Mouse (Mus musculus) ES-E14 (cell line): ENCODE measurements around the gene Olfr424. TPM values are rescaled to one million over a fixed set of nuclear protein-coding genes. Genes with fewer than 3 reads are reported as not detected.

ENCODE experiments used
- DNase-seq: peaks from one replicate; pipeline ENCODE4 v3.0.0-alpha.2; 2013; ENCODE audit warnings: low read depth, low spot score
- H3K27ac ChIP-seq: 2 replicates; pipeline ENCODE4 v1.5.1; 2012; ENCODE audit warnings: low read depth, mild to moderate bottlenecking, low read length, moderate library complexity, mixed read lengths; ENCODE audit not compliant: poor library complexity, insufficient read depth, severe bottlenecking
- H3K36me3 ChIP-seq: 2 replicates; pipeline ENCODE4 v1.6.1; 2012; ENCODE audit warnings: mild to moderate bottlenecking, low read length, moderate library complexity, mixed read lengths; ENCODE audit not compliant: control insufficient read depth, poor library complexity, insufficient read depth, severe bottlenecking
- H3K4me1 ChIP-seq, 2 experiments: fragments of 150-350 bp in 1 of 2; sonication (generic) in 1 of 2; 2 replicates each; pipeline ENCODE4 v1.6.1; 2012; ENCODE audit warnings: low read length in 2 of 2, mild to moderate bottlenecking in 1 of 2, mixed read lengths in 1 of 2; ENCODE audit not compliant: control insufficient read depth in 2 of 2, insufficient read depth in 2 of 2, poor library complexity in 1 of 2
- H3K4me3 ChIP-seq, 2 experiments: fragments of 150-350 bp in 1 of 2; sonication (generic) in 1 of 2; 2 replicates each; pipeline ENCODE4 v1.5.1; 2012; ENCODE audit warnings: low read length in 2 of 2, low read depth in 1 of 2, mild to moderate bottlenecking in 1 of 2, mixed read lengths in 1 of 2; ENCODE audit not compliant: insufficient read depth in 1 of 2, poor library complexity in 1 of 2, severe bottlenecking in 1 of 2
- H3K9ac ChIP-seq: 2 replicates; pipeline ENCODE4 v1.6.1; 2012; ENCODE audit warnings: low read depth, mild to moderate bottlenecking, low read length, mixed read lengths; ENCODE audit not compliant: poor library complexity, insufficient read depth, severe bottlenecking
- H3K9me3 ChIP-seq: fragments of 150-350 bp; sonication (generic); 2 replicates; pipeline ENCODE4 v1.6.1; 2012; ENCODE audit warnings: low read depth, mild to moderate bottlenecking, low read length; ENCODE audit not compliant: control insufficient read depth, insufficient read depth
- CHD2 ChIP-seq: IDR thresholded peaks from 2 replicates; pipeline ENCODE4 v1.6.1; 2014; ENCODE audit warnings: mild to moderate bottlenecking, low read depth, low read length, inconsistent platforms
- HCFC1 ChIP-seq: IDR thresholded peaks from 2 replicates; pipeline ENCODE4 v1.6.1; 2012; ENCODE audit warnings: low read length, inconsistent platforms, borderline replicate concordance; ENCODE audit not compliant: insufficient read depth
- MAFK ChIP-seq: IDR thresholded peaks from 2 replicates; pipeline ENCODE4 v1.6.1; 2014; ENCODE audit warnings: mild to moderate bottlenecking, low read depth, low read length, inconsistent platforms; ENCODE audit not compliant: insufficient read depth
- ZC3H11A ChIP-seq: IDR thresholded peaks from 2 replicates; pipeline ENCODE4 v1.6.1; 2012; ENCODE audit warnings: low read depth, mild to moderate bottlenecking, inconsistent platforms, low read length, borderline replicate concordance
- ZNF384 ChIP-seq: IDR thresholded peaks from 2 replicates; pipeline ENCODE4 v1.6.1; 2012; ENCODE audit warnings: low read depth, low read length, inconsistent platforms
- in situ Hi-C, 2 experiments: fragments of 600-800 bp; cut with MboI; formaldehyde crosslinking; loops; one replicate each; pipeline ENCODE4 v1.15.1; 2025; ENCODE audit warnings: low sequenced_read_pairs in 2 of 2, inconsistent platforms in 1 of 2; ENCODE audit not compliant: unreplicated experiment in 2 of 2
- total RNA-seq: library from RNA; depleted of rRNA; stranded (reverse); fragments of 300-350 nt; gene quantifications from 2 replicates; pipeline ENCODE4 v1.2.3, GENCODE M21; 2012; rRNA removed

The Olfr424 gene
- total RNA-seq: not detected in 2 replicates

DNA sequence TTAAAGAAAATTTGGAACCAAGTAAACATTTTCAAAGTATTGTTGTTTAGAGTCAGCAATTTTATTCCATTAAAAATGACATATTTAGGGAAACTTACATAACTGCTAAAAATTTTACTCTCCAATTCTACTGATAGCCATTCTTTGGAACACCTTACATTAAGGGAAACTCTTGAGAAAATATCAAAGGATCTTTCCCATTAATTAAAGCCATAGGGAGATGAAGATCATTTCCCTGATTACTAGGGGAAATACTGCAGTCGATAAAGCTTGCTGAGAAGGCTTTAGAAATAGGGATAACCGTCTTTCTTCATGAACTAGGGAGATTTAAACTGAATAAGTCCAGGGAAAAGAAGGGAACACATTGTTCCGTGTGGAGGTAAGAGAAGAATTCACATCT lies at the start of gene Olfr424:
TSS of gene Olfr424 (plus strand) at position 301 of the 400 bp plus-strand sequence.
- H3K9me3 ChIP-seq: no peaks in the 10 kb centered on the region
- in situ Hi-C loops: no loop called here
- H3K27ac ChIP-seq: no peak within 1 kb of the TSS
- no peak within 1 kb of the TSS for H3K4me3 ChIP-seq
- no peaks in the 10 kb centered on the region for H3K36me3 ChIP-seq
- no peaks in the 10 kb centered on the region for H3K4me1 ChIP-seq
- TF ChIP-seq CHD2 (no peak), HCFC1 (no peak), ZC3H11A (no peak), MAFK (no peak), ZNF384 (no peak)
- no peak within 1 kb of the TSS for H3K9ac ChIP-seq
- DNase-seq: no peak

- H3K9me3 ChIP-seq: no peaks in the 10 kb centered on the region
- in situ Hi-C loops: no loop called here
Observed at GRCm38 (mm10) chr1:174084031-174084430, 47.3 kb upstream of the Olfr424 start, which contains the start of gene Olfr429. TSS of gene Olfr429 (plus strand) at chr1:174084331.

GRCm38 (mm10) chr1:174096591-174096990 lies 34.7 kb upstream of the Olfr424 start, which contains the start of gene Olfr427:
TSS of gene Olfr427 (plus strand) at chr1:174096891.
- H3K27ac ChIP-seq: no peak within 1 kb of the TSS
- in situ Hi-C loops: no loop called here
- H3K9ac ChIP-seq: no peak within 1 kb of the TSS
- no peaks in the 10 kb centered on the region for H3K4me1 ChIP-seq
- DNase-seq: no peak
- H3K36me3 ChIP-seq: no peaks in the 10 kb centered on the region
- no peak within 1 kb of the TSS for H3K4me3 ChIP-seq
- no peak for TF ChIP-seq HCFC1
- TF ChIP-seq ZNF384: no peak
- no peak for TF ChIP-seq MAFK
- TF ChIP-seq ZC3H11A: no peak
- no peak for TF ChIP-seq CHD2
- peaks cover 3% of the 10 kb centered on the region; the same call in 1 of the 2 replicates for H3K9me3 ChIP-seq

More at GRCm38 (mm10) chr1:174084031-174084430, 47.3 kb upstream of the Olfr424 start, which contains the start of gene Olfr429:
- Histone ChIP-seq H3K27ac (no peak within 1 kb of the TSS), H3K4me1 (no peaks in the 10 kb centered on the region), H3K36me3 (no peaks in the 10 kb centered on the region), H3K4me3 (no peak within 1 kb of the TSS), H3K9ac (no peak within 1 kb of the TSS)
- TF ChIP-seq ZNF384 (no peak), CHD2 (no peak), ZC3H11A (no peak), HCFC1 (no peak), MAFK (no peak)
- DNase-seq: no peak

DNA sequence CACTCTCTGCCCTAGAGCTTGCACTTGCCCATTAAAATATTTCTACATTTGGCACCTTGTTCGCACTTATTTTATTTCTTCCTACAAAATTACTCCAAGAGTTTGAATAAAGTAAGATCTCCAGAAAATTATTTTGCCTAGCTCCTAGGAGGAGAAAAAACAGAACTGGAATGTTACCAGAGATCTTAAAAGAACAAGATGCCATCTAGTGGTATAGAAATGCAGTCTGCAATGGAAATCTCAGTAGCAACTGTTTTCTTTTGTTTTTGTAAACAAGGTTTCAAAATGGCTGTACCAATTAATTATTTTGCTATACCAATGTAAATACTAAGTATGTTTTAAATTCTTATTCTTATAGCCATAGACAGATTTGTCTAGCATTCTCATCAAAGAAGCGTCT lies 27.6 kb upstream of the Olfr424 start:
- H3K4me1 ChIP-seq: no peaks in the 10 kb centered on the region
- H3K4me3 ChIP-seq: no peak overlapping the region
- no peak overlapping the region for H3K27ac ChIP-seq
- in situ Hi-C loops: no loop called here
- DNase-seq: no peak
- H3K9ac ChIP-seq: no peak overlapping the region
- no peak for TF ChIP-seq CHD2
- no peak for TF ChIP-seq ZNF384
- no peak for TF ChIP-seq MAFK
- no peak for TF ChIP-seq ZC3H11A
- TF ChIP-seq HCFC1: no peak
- H3K9me3 ChIP-seq: no peaks in the 10 kb centered on the region
- no peaks in the 10 kb centered on the region for H3K36me3 ChIP-seq

DNA sequence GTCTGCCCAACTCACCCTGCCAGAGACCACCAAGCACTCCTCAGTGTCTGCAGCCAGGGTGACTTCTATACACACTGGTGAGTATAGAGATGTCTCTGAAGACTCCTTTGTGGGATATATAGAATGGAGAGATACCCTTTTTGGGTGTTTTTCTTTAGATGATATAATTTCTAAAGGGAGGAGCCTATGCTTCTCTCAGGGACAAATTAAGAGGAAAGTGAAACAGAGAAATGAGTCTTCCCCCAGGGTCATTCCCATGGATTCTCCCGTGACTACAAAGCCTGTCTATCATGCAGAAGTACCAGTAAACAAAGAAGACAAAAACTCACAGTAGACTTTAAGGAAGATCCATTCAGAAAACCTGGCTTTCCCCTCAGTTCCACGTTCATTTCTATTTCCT lies 10.3 kb upstream of the Olfr424 start, which contains the start of gene Olfr231:
TSS of gene Olfr231 (minus strand) at position 101 of the 400 bp plus-strand sequence.
- H3K27ac ChIP-seq: no peak within 1 kb of the TSS
- no peak within 1 kb of the TSS for H3K4me3 ChIP-seq
- H3K9ac ChIP-seq: no peak within 1 kb of the TSS
- no peaks in the 10 kb centered on the region for H3K9me3 ChIP-seq
- no peaks in the 10 kb centered on the region for H3K4me1 ChIP-seq
- TF ChIP-seq HCFC1: no peak
- TF ChIP-seq ZNF384: no peak
- TF ChIP-seq MAFK: no peak
- TF ChIP-seq CHD2: no peak
- in situ Hi-C loops: no loop called here
- no peak for DNase-seq
- H3K36me3 ChIP-seq: no peaks in the 10 kb centered on the region
